Mouse (Mus musculus) liver, embryonic 14.5 days (tissue): Measurements from ENCODE around the gene Cyp11a1. TPM values are rescaled to one million over a fixed set of nuclear protein-coding genes. Genes with fewer than 3 reads are reported as not detected.

ENCODE experiments used
- ATAC-seq: fragments of 200-750 bp; cut with Nextera tagmentation; 2 replicates; pipeline ENCODE4 v1.8.0; 2017; ENCODE audit warnings: moderate number of reproducible peaks, mild to moderate bottlenecking, moderate library complexity; ENCODE audit not compliant: insufficient read depth
- DNase-seq, 3 experiments: peaks; one replicate each; pipeline ENCODE4 v3.0.0-alpha.2; 2012 to 2013; ENCODE audit warnings: low read depth in 3 of 3, low spot score in 3 of 3
- H3K27ac ChIP-seq: fragments of 300-500 bp; sonication (generic); 2 replicates; pipeline ENCODE4 v1.5.1; 2014; ENCODE audit warnings: moderate library complexity, mild to moderate bottlenecking, control low read depth, inconsistent platforms
- H3K27me3 ChIP-seq: fragments of 300-500 bp; sonication (generic); 2 replicates; pipeline ENCODE4 v1.6.1; 2014; ENCODE audit warnings: mild to moderate bottlenecking, low read length, moderate library complexity; ENCODE audit not compliant: control insufficient read depth, insufficient read depth
- H3K36me3 ChIP-seq: fragments of 300-500 bp; sonication (generic); replicated peaks from 2 replicates; pipeline ENCODE4 v1.6.1; 2014; ENCODE audit warnings: low read depth; ENCODE audit not compliant: control insufficient read depth, insufficient read depth
- H3K4me1 ChIP-seq, 2 experiments: fragments of 200-500 bp in 1 of 2; fragments of 300-500 bp in 1 of 2; sonication (generic) in 1 of 2; replicated peaks; 2 replicates each; pipeline ENCODE4 v1.6.1; 2012 to 2014; ENCODE audit warnings: antibody characterized with exemption in 1 of 2, inconsistent platforms in 1 of 2, low read length in 1 of 2; ENCODE audit not compliant: control insufficient read depth in 2 of 2, insufficient read depth in 2 of 2
- H3K4me2 ChIP-seq: fragments of 300-500 bp; sonication (generic); 2 replicates; pipeline ENCODE4 v1.6.1; 2014; ENCODE audit warnings: low read depth, mild to moderate bottlenecking, control low read depth, moderate library complexity
- H3K4me3 ChIP-seq, 2 experiments: fragments of 200-500 bp in 1 of 2; fragments of 300-500 bp in 1 of 2; sonication (generic) in 1 of 2; 2 replicates each; pipeline ENCODE4 v1.5.1; 2012 to 2014; ENCODE audit warnings: low read depth in 2 of 2, low read length in 2 of 2, mild to moderate bottlenecking in 2 of 2, control low read depth in 1 of 2, inconsistent platforms in 1 of 2, moderate library complexity in 1 of 2; ENCODE audit not compliant: insufficient read depth in 1 of 2
- H3K9ac ChIP-seq: fragments of 300-500 bp; sonication (generic); replicated peaks from 2 replicates; pipeline ENCODE4 v1.6.1; 2014; ENCODE audit warnings: mild to moderate bottlenecking, control low read depth, moderate library complexity
- H3K9me3 ChIP-seq: fragments of 300-500 bp; sonication (generic); 2 replicates; pipeline ENCODE4 v1.6.1; 2016; ENCODE audit warnings: low read length, mixed read lengths; ENCODE audit not compliant: control insufficient read depth
- CTCF ChIP-seq: IDR thresholded peaks from 2 replicates; pipeline ENCODE4 v1.5.1; 2016; ENCODE audit warnings: antibody characterized with exemption, low read depth, control low read depth
- EP300 ChIP-seq: IDR thresholded peaks from 2 replicates; pipeline ENCODE4 v1.6.1; 2016; ENCODE audit warnings: antibody characterized with exemption, low read depth
- WGBS: fragments of 180-500 bp; shearing (Covaris S2); extraction: QIAGEN DNeasy Blood & Tissue Kit; methylation state at CpG from one replicate; pipeline ENCODE4 v1.1.7; 2014; ENCODE audit not compliant: insufficient replicate concordance; 5-methylcytosine and 5-hydroxymethylcytosine counted together
- polyA plus RNA-seq, 2 experiments: library from polyadenylated mRNA; depleted of rRNA in 1 of 2; stranded (reverse) in 1 of 2; unstranded in 1 of 2; fragments of >200 nt; fragmentation: Nextera tagmentation in 1 of 2; extraction: Ambion mirVana in 1 of 2; gene quantifications; 2 replicates each; pipeline versions ENCODE4 v1.2.1 to v1.2.3; 2012 to 2014

Cyp11a1 gene
- polyA plus RNA-seq, 2 experiments, result 0.37 to 0.55 TPM

GRCm38 (mm10) chr9:57974221-57974620 is 32.0 kb upstream of the Cyp11a1 start:
- H3K27me3 ChIP-seq, result no peaks in the 10 kb centered on the region
- ATAC-seq (no peak), DNase-seq (no peak)
- no peak overlapping the region for H3K9ac ChIP-seq
- H3K36me3 ChIP-seq, result no peaks in the 10 kb centered on the region
- H3K4me2 ChIP-seq, result no peak overlapping the region
- H3K4me3 ChIP-seq, result no peak overlapping the region
- H3K27ac ChIP-seq, result no peak overlapping the region
- TF ChIP-seq CTCF (no peak), EP300 (no peak)
- peaks cover 0 to 4% of the 10 kb centered on the region in 2 experiments; a peak in 1 of 4 replicates for H3K4me1 ChIP-seq
- 47% methylated on average over 5 of the region's 5 CpGs for WGBS
- H3K9me3 ChIP-seq, result no peaks in the 10 kb centered on the region

GRCm38 (mm10) chr9:57975200-57975821 is 30.9 kb upstream of the Cyp11a1 start:
- ATAC-seq (no peak), DNase-seq (no peak)
- no peaks in the 10 kb centered on the region for H3K9me3 ChIP-seq
- H3K9ac ChIP-seq, result no peak overlapping the region
- no peak overlapping the region for H3K27ac ChIP-seq
- H3K4me2 ChIP-seq, result no peak overlapping the region
- H3K27me3 ChIP-seq, result no peaks in the 10 kb centered on the region
- no peak overlapping the region for H3K4me3 ChIP-seq
- TF ChIP-seq EP300, result no peak
- no peak for TF ChIP-seq CTCF
- peaks cover 0 to 4% of the 10 kb centered on the region in 2 experiments; a peak in 1 of 4 replicates for H3K4me1 ChIP-seq
- WGBS, result 54% methylated on average over 5 of the region's 5 CpGs
- no peaks in the 10 kb centered on the region for H3K36me3 ChIP-seq

- Histone ChIP-seq H3K4me2 (no peak overlapping the region), H3K27ac (no peak overlapping the region), H3K9ac (no peak overlapping the region), H3K36me3 (no peaks in the 10 kb centered on the region), H3K4me1 (peaks cover 0 to 3% of the 10 kb centered on the region in 2 experiments; a peak in 1 of 4 replicates), H3K27me3 (no peaks in the 10 kb centered on the region), H3K4me3 (no peak overlapping the region), H3K9me3 (no peaks in the 10 kb centered on the region)
- TF ChIP-seq CTCF (no peak), EP300 (no peak)
- DNase-seq, result no peak
- no peak for ATAC-seq
- 24% methylated on average over 6 of the region's 6 CpGs for WGBS
These were observed 28.2 kb upstream of the Cyp11a1 start for GRCm38 (mm10) chr9:57978025-57978424.

GRCm38 (mm10) chr9:57978858-57979257 is 27.4 kb upstream of the Cyp11a1 start:
- WGBS, result 34% methylated on average over 3 of the region's 3 CpGs
- TF ChIP-seq EP300, result no peak
- TF ChIP-seq CTCF, result no peak
- DNase-seq, result no peak
- Histone ChIP-seq H3K36me3 (no peaks in the 10 kb centered on the region), H3K4me1 (no peaks in the 10 kb centered on the region), H3K9me3 (no peaks in the 10 kb centered on the region), H3K4me3 (no peak overlapping the region), H3K27ac (no peak overlapping the region), H3K27me3 (no peaks in the 10 kb centered on the region), H3K4me2 (no peak overlapping the region), H3K9ac (no peak overlapping the region)
- no peak for ATAC-seq

- no peak overlapping the region for H3K9ac ChIP-seq
- 36% methylated on average over 10 of the region's 10 CpGs for WGBS
- H3K27me3 ChIP-seq, result no peaks in the 10 kb centered on the region
- no peaks in the 10 kb centered on the region for H3K9me3 ChIP-seq
- no peak for ATAC-seq
- TF ChIP-seq CTCF (no peak), EP300 (no peak)
- H3K27ac ChIP-seq, result no peak overlapping the region
- no peaks in the 10 kb centered on the region for H3K36me3 ChIP-seq
- DNase-seq, result no peak
- H3K4me1 ChIP-seq, result no peaks in the 10 kb centered on the region
- no peak overlapping the region for H3K4me3 ChIP-seq
- H3K4me2 ChIP-seq, result no peak overlapping the region
These were observed 25.6 kb upstream of the Cyp11a1 start for GRCm38 (mm10) chr9:57980570-57980969.
